10 mouse cellular contexts compared by ENCODE assay signal in the genomic region with DNA sequence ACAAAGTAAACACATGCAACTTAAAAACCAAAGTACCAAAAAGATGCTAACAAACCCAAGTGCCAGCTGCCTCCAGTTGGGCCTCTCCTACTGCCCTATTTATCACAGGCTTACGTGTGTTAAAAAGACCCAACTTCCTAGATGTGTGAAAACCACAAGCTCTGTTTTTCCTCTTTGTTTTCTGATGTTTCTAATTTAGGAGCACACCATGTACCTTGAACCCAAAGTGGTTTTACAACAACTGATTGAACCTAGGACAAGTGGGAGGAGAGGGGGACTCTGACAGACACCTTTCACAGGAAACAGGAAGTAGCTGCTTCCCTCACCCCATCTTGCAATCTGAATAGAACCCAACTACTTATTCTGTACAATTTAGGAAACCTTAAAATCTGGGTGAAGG. TPM values are rescaled to one million over a fixed set of nuclear protein-coding genes. Genes with fewer than 3 reads are reported as not detected.
A peak's percentile ranks its signal among the peaks of the same experiment; 100 is the strongest.
DNase-seq lines count a peak whose midpoint lies in the region; ATAC-seq and TF ChIP-seq lines count a peak whose summit lies in the region.
"Had no signal": no experiment of that assay in that cellular context is flagged by ENCODE, and none has a peak within 500 bp of the region (broad histone marks: within the 10 kb centered on the region; RNA-seq: fewer than 3 reads in every experiment).

No protein-coding gene starts in this region.

- peaks cover 65% of the 10 kb centered on the region for H3K36me3 ChIP-seq in hindbrain, embryonic 12.5 days
- H3K36me3 ChIP-seq in hindbrain, postnatal 0 days (ENCODE audit: insufficient read depth, low read length) = peaks cover 37% of the 10 kb centered on the region; the same call in 1 of the 2 replicates
- peaks cover 76% of the 10 kb centered on the region for H3K36me3 ChIP-seq in forebrain, embryonic 12.5 days (replicated peaks)

- H3K9ac ChIP-seq in hindbrain, embryonic 12.5 days = no peak overlapping the region
- H3K9ac ChIP-seq in hindbrain, postnatal 0 days (replicated peaks; ENCODE audit: low read length) = no peak overlapping the region
- H3K9ac ChIP-seq in forebrain, embryonic 12.5 days = no peak overlapping the region

- no peak overlapping the region for H3K4me2 ChIP-seq in hindbrain, embryonic 12.5 days (replicated peaks)
- no peak overlapping the region for H3K4me2 ChIP-seq in hindbrain, postnatal 0 days (ENCODE audit: low read depth, low read length)
- no peak overlapping the region for H3K4me2 ChIP-seq in forebrain, embryonic 12.5 days

- TF ChIP-seq CTCF in hindbrain, postnatal 0 days (IDR thresholded peaks at IDR 0.05; ENCODE audit: low read depth) = no peak
- no peak for TF ChIP-seq CTCF in cerebellum, adult 2 months (IDR thresholded peaks at IDR 0.05; ENCODE audit: borderline replicate concordance, insufficient read depth, low read depth, low read length)
- TF ChIP-seq CTCF in left cerebral cortex, adult 2 months (IDR thresholded peaks at IDR 0.05) = no peak

- H3K9me3 ChIP-seq in hindbrain, embryonic 12.5 days (replicated peaks) = no peaks in the 10 kb centered on the region
- no peaks in the 10 kb centered on the region for H3K9me3 ChIP-seq in hindbrain, postnatal 0 days (ENCODE audit: low read length)
- H3K9me3 ChIP-seq in forebrain, embryonic 12.5 days = no peaks in the 10 kb centered on the region

- no peak for ATAC-seq in hindbrain, embryonic 12.5 days (ENCODE audit: low FRiP score)
- ATAC-seq in hindbrain, postnatal 0 days = no peak
- peak; percentile 91 for ATAC-seq in CD4-positive, CD25-positive, alpha-beta regulatory T cell, adult 4 months
- no peak for ATAC-seq in forebrain, embryonic 12.5 days (ENCODE audit: low FRiP score)

- intact Hi-C loops in left cerebral cortex, adult 2 months (cut with DNase I) = no loop called here

- H3K27me3 ChIP-seq in hindbrain, embryonic 12.5 days = no peaks in the 10 kb centered on the region
- H3K27me3 ChIP-seq in hindbrain, postnatal 0 days (ENCODE audit: insufficient read depth, low read length) = no peaks in the 10 kb centered on the region
- no peaks in the 10 kb centered on the region for H3K27me3 ChIP-seq in forebrain, embryonic 12.5 days
- no peaks in the 10 kb centered on the region for H3K27me3 ChIP-seq in cerebellum, adult 2 months (ENCODE audit: control insufficient read depth, insufficient read depth, low read length)

- peak overlapping the region; percentile 45; the same call in 1 of the 2 replicates for H3K27ac ChIP-seq in hindbrain, embryonic 12.5 days
- H3K27ac ChIP-seq in hindbrain, postnatal 0 days = no peak overlapping the region
- 0 out of 2 replicates have a peak overlapping the region, but pooled peaks have one; percentile 79 for H3K27ac ChIP-seq in forebrain, embryonic 12.5 days
- no peak overlapping the region for H3K27ac ChIP-seq in cerebellum, adult 2 months (ENCODE audit: insufficient read depth, low read length)
- no peak overlapping the region for H3K27ac ChIP-seq in left cerebral cortex, adult 2 months
- H3K27ac ChIP-seq: macrophage had no signal

- no peak overlapping the region for H3K4me3 ChIP-seq in hindbrain, embryonic 12.5 days
- H3K4me3 ChIP-seq in hindbrain, postnatal 0 days (ENCODE audit: low read length) = no peak overlapping the region
- H3K4me3 ChIP-seq in forebrain, embryonic 12.5 days (replicated peaks) = no peak overlapping the region
- H3K4me3 ChIP-seq in cerebellum, adult 2 months (replicated peaks; ENCODE audit: insufficient read depth, low read depth, low read length) = no peak overlapping the region
- H3K4me3 ChIP-seq in left cerebral cortex, adult 2 months = no peak overlapping the region

- 88% methylated on average over 1 of the region's 1 CpGs for WGBS in hindbrain, embryonic 12.5 days
- 88% methylated on average over 1 of the region's 1 CpGs for WGBS in hindbrain, postnatal 0 days
- WGBS in forebrain, embryonic 12.5 days = 89% methylated on average over 1 of the region's 1 CpGs
- WGBS in cerebellum, adult 2 months = 85% methylated on average over 1 of the region's 1 CpGs

- no peak for TF ChIP-seq POLR2A in cerebellum, adult 2 months (IDR thresholded peaks at IDR 0.05; ENCODE audit: borderline replicate concordance, insufficient read depth, low read length)

- no peak for DNase-seq in hindbrain, postnatal 0 days (ENCODE audit: low spot score)
- peak; percentile 86 for DNase-seq in naive thymus-derived CD4-positive, alpha-beta T cell, adult 2 months (ENCODE audit: low read depth)
- no peak for DNase-seq in cerebellum, adult 2 months
- DNase-seq in left cerebral cortex, adult 2 months (ENCODE audit: extremely low spot score in 1 of 2, low spot score in 2 of 2) = no peak
- no peak for DNase-seq in embryo, embryonic 10 days (ENCODE audit: low spot score)
- DNase-seq: heart, postnatal 14 days had no signal

- H3K4me1 ChIP-seq in hindbrain, embryonic 12.5 days = peaks cover 22% of the 10 kb centered on the region
- no peaks in the 10 kb centered on the region for H3K4me1 ChIP-seq in hindbrain, postnatal 0 days (ENCODE audit: insufficient read depth, low read length)
- peaks cover 30% of the 10 kb centered on the region for H3K4me1 ChIP-seq in forebrain, embryonic 12.5 days
- no peaks in the 10 kb centered on the region for H3K4me1 ChIP-seq in cerebellum, adult 2 months (ENCODE audit: control insufficient read depth, insufficient read depth, low read length)

RNA-seq across cellular contexts. Expression of a gene that starts 23.3 kb away (rescaled TPM):
- 307 and 311 TPM in 2 replicates for polyA plus RNA-seq in hindbrain, embryonic 12.5 days (2016; fragmentation: Nextera tagmentation; extraction: Ambion mirVana)
- 88.6 and 89.4 TPM in 2 replicates for total RNA-seq in hindbrain, postnatal 0 days (2014; rRNA removed)
- 215 and 216 TPM in 2 replicates for polyA plus RNA-seq in hindbrain, postnatal 0 days (2015; fragmentation: Nextera tagmentation; extraction: Ambion mirVana)
- 10 to 100 TPM; 69.0 to 85.6 TPM for polyA plus RNA-seq in CD4-positive, CD25-positive, alpha-beta regulatory T cell, adult 4 months (2017; shearing (Covaris generic))
- polyA plus RNA-seq in forebrain, embryonic 12.5 days (2016; fragmentation: Nextera tagmentation; extraction: Ambion mirVana) = 403 and 415 TPM in 2 replicates
- 78.2 and 84.0 TPM in 2 replicates for polyA plus RNA-seq in cerebellum, adult 2 months (2012; rRNA removed)
- 100 to 1,000 TPM; 100 to 105 TPM for total RNA-seq in left cerebral cortex, adult 2 months (2021)

RNA-seq across cellular contexts. Expression of a gene that starts 36.4 kb away (rescaled TPM):
- 26.4 and 30.0 TPM in 2 replicates for polyA plus RNA-seq in hindbrain, embryonic 12.5 days (2016; fragmentation: Nextera tagmentation; extraction: Ambion mirVana)
- 36.8 and 38.2 TPM in 2 replicates for total RNA-seq in hindbrain, postnatal 0 days (2014; rRNA removed)
- polyA plus RNA-seq in hindbrain, postnatal 0 days (2015; fragmentation: Nextera tagmentation; extraction: Ambion mirVana) = 8.3 and 9.1 TPM in 2 replicates
- 10 to 100 TPM; 13.5 to 18.0 TPM for polyA plus RNA-seq in CD4-positive, CD25-positive, alpha-beta regulatory T cell, adult 4 months (2017; shearing (Covaris generic))
- polyA plus RNA-seq in forebrain, embryonic 12.5 days (2016; fragmentation: Nextera tagmentation; extraction: Ambion mirVana) = 25.5 and 27.0 TPM in 2 replicates
- polyA plus RNA-seq in cerebellum, adult 2 months (2012; rRNA removed) = 42.0 and 50.2 TPM in 2 replicates
- total RNA-seq in left cerebral cortex, adult 2 months (2021) = 10 to 100 TPM; 58.3 to 58.7 TPM

RNA-seq across cellular contexts. Expression of a gene that starts 56.1 kb away (rescaled TPM):
- polyA plus RNA-seq in hindbrain, embryonic 12.5 days (2016; fragmentation: Nextera tagmentation; extraction: Ambion mirVana) = 20.0 and 21.1 TPM in 2 replicates
- total RNA-seq in hindbrain, postnatal 0 days (2014; rRNA removed) = 51.0 and 55.8 TPM in 2 replicates
- 32.2 and 33.3 TPM in 2 replicates for polyA plus RNA-seq in hindbrain, postnatal 0 days (2015; fragmentation: Nextera tagmentation; extraction: Ambion mirVana)
- polyA plus RNA-seq in CD4-positive, CD25-positive, alpha-beta regulatory T cell, adult 4 months (2017; shearing (Covaris generic)) = 1 to 10 TPM in 1 of 2 experiments, not detected in 1; 1.2 TPM
- 12.8 and 14.6 TPM in 2 replicates for polyA plus RNA-seq in forebrain, embryonic 12.5 days (2016; fragmentation: Nextera tagmentation; extraction: Ambion mirVana)
- 17.0 and 20.3 TPM in 2 replicates for polyA plus RNA-seq in cerebellum, adult 2 months (2012; rRNA removed)
- total RNA-seq in left cerebral cortex, adult 2 months (2021) = 1 to 10 TPM; 9.1 to 9.7 TPM

Comparison
In these comparisons a context has a peak if more than half of its experiments do, and no peak if none do; other contexts are left out.
1. H3K27ac ChIP-seq: peak in hindbrain, embryonic 12.5 days (single experiment) and forebrain, embryonic 12.5 days (single experiment); none in hindbrain, postnatal 0 days (single experiment), cerebellum, adult 2 months (single experiment) and left cerebral cortex, adult 2 months (single experiment).